Mouse (Mus musculus): ENCODE measurements around the gene Spem2.

GRCm38 (mm10) chr11:69865561-69865960 is 47.3 kb upstream of the Spem2 start:
- TF ChIP-seq CTCF (IDR thresholded peaks at IDR 0.05; ENCODE audit: low read depth) (no peak), EP300 (IDR thresholded peaks at IDR 0.05; ENCODE audit: low read depth) (no peak)
